Mouse (Mus musculus): ENCODE measurements around the gene Npas3.

DNA sequence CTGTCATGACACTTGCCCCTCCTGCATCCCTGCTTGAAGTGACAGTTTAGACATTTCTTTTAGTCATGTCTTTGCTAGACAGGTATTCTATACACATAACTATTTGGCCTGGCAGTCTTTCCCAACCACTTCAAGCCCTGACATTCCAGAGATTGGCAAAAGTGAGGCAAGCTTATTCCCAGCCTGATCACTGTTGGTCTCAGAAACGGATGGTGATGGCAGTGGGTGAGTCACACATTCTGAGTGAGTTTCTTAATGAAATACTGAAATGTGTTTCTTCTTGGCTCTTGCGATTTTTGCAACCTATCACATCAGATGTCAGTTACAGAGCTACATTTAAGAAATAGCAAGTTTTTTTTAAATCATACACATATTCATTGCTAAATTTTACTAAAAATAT, 175.2 kb downstream of the Npas3 start:
- TF ChIP-seq CTCF (IDR thresholded peaks at IDR 0.05; ENCODE audit: control insufficient read depth, insufficient read depth, insufficient read length) (no peak), USF1 (IDR thresholded peaks at IDR 0.05; ENCODE audit: low read depth) (no peak), CEBPB (IDR thresholded peaks at IDR 0.05; ENCODE audit: low read depth) (peak; percentile 25)

Data from C2C12 (cell line).